Mouse (Mus musculus) layer of hippocampus, adult 9-11 months (tissue): ENCODE data around the gene Arl8a.

Source experiments
- DNase-seq: peaks from one replicate; pipeline ENCODE4 v3.0.0; 2022

Gene Arl8a

DNA sequence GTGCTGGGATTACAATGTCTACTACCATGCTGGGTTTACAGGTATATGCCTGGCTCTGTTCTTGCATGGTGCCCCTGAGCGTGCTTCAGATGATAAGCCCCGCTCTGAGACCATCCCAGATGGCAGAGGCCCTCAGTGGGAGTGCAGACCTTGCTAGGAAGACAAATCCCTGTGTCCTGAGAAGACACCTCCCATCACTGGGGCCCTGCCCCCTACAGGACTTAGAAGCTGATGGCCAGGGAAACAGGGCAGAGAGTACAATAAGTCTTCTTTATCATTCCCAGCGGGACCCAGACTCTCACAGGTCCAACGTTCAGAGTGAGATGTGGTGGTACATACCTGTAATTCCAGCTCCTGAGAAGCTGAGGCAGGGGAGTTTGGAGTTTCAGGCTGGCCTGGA is 58.6 kb downstream of the Arl8a start:
- DNase-seq = no peak
